Mouse (Mus musculus) liver, postnatal 0 days (tissue): ENCODE data around the gene Kmt5a. TPM values are rescaled to one million over a fixed set of nuclear protein-coding genes. Genes with fewer than 3 reads are reported as not detected.
"Not testable (repeated sequence)": the region's sequence is repeated elsewhere in the genome, so short reads cannot be mapped to it uniquely, and the experiment has no call there.

ENCODE experiments used
- ATAC-seq: fragments of 200-750 bp; cut with Nextera tagmentation; 2 replicates; pipeline ENCODE4 v1.8.0; 2017; ENCODE audit warnings: mild to moderate bottlenecking, moderate library complexity
- DNase-seq: peaks from one replicate; pipeline ENCODE4 v3.0.0-alpha.2; 2016
- H3K27ac ChIP-seq: fragments of 300-500 bp; sonication (generic); 2 replicates; pipeline ENCODE4 v1.5.1; 2014; ENCODE audit warnings: antibody characterized with exemption, moderate library complexity, mild to moderate bottlenecking, low read depth
- H3K27me3 ChIP-seq: fragments of 300-500 bp; sonication (generic); 2 replicates; pipeline ENCODE4 v1.6.1; 2014; ENCODE audit warnings: low read length, control low read depth, mixed read lengths; ENCODE audit not compliant: insufficient read depth
- H3K36me3 ChIP-seq: fragments of 300-500 bp; sonication (generic); replicated peaks from 2 replicates; pipeline ENCODE4 v1.6.1; 2014; ENCODE audit warnings: mild to moderate bottlenecking, control low read depth, low read length, moderate library complexity, mixed read lengths; ENCODE audit not compliant: insufficient read depth
- H3K4me1 ChIP-seq: fragments of 300-500 bp; sonication (generic); 2 replicates; pipeline ENCODE4 v1.6.1; 2014; ENCODE audit warnings: antibody characterized with exemption, mild to moderate bottlenecking, control low read depth; ENCODE audit not compliant: insufficient read depth
- H3K4me2 ChIP-seq: fragments of 300-500 bp; sonication (generic); 2 replicates; pipeline ENCODE4 v1.6.1; 2014; ENCODE audit warnings: low read depth, mild to moderate bottlenecking, low read length, moderate library complexity, mixed read lengths
- H3K4me3 ChIP-seq: fragments of 300-500 bp; sonication (generic); 2 replicates; pipeline ENCODE4 v1.5.1; 2014; ENCODE audit warnings: low read depth, low read length
- H3K9ac ChIP-seq: fragments of 300-500 bp; sonication (generic); replicated peaks from 2 replicates; pipeline ENCODE4 v1.6.1; 2014; ENCODE audit warnings: mild to moderate bottlenecking, moderate library complexity
- H3K9me3 ChIP-seq: fragments of 300-500 bp; sonication (generic); 2 replicates; pipeline ENCODE4 v1.6.1; 2016; ENCODE audit warnings: mild to moderate bottlenecking, control low read depth, low read length, mixed read lengths
- CTCF ChIP-seq: sonication (generic); IDR thresholded peaks from 2 replicates; pipeline ENCODE4 v1.5.1; 2016; ENCODE audit warnings: antibody characterized with exemption, low read depth
- EP300 ChIP-seq: IDR thresholded peaks from 2 replicates; pipeline ENCODE4 v1.6.1; 2016; ENCODE audit warnings: antibody characterized with exemption, low read depth, mild to moderate bottlenecking
- WGBS: fragments of 180-500 bp; shearing (Covaris S2); extraction: QIAGEN DNeasy Blood & Tissue Kit; methylation state at CpG from one replicate; pipeline ENCODE4 v1.1.7; 2014; ENCODE audit not compliant: insufficient replicate concordance; 5-methylcytosine and 5-hydroxymethylcytosine counted together
- polyA plus RNA-seq: library from polyadenylated mRNA; unstranded; fragments of >200 nt; fragmentation: Nextera tagmentation; extraction: Ambion mirVana; gene quantifications from 2 replicates; pipeline ENCODE4 v1.2.1, GENCODE M21; 2015

Kmt5a gene
- polyA plus RNA-seq, 1 experiment from 2014 or later = 26.7 TPM

DNA sequence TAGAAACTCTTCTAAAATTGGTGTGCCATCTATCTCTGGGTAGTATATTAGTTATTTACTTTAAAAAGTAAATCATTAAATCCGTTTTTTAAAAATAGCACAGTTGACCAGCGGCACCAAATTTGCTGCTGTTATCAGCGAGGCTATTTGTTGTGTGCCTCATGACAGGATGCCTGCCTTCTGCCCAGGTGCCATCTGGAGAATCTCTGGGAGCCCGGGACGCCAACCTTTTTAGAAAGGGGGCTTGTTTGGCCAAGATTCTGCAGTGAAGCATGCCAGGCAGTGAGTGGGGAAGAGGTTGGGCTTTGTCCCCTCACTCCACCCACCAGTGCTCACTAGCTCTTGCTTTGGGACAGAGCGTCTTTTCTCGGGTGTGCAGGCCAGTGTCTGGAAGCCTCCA, 10.3 kb downstream of the Kmt5a start:
- peaks cover 79% of the 10 kb centered on the region for H3K36me3 ChIP-seq
- H3K9ac ChIP-seq = 0 out of 2 replicates have a peak overlapping the region, but pooled peaks have one; percentile 1
- H3K4me2 ChIP-seq = peak overlapping the region; percentile 5; the same call in 1 of the 2 replicates
- H3K27me3 ChIP-seq = no peaks in the 10 kb centered on the region
- H3K4me3 ChIP-seq = no peak overlapping the region
- no peak for ATAC-seq
- H3K27ac ChIP-seq = peak overlapping the region; percentile 41
- TF ChIP-seq EP300 (no peak), CTCF (no peak)
- peaks cover 47% of the 10 kb centered on the region for H3K4me1 ChIP-seq
- no peak for DNase-seq
- H3K9me3 ChIP-seq = no peaks in the 10 kb centered on the region
- WGBS = 63% methylated on average over 7 of the region's 7 CpGs

DNA sequence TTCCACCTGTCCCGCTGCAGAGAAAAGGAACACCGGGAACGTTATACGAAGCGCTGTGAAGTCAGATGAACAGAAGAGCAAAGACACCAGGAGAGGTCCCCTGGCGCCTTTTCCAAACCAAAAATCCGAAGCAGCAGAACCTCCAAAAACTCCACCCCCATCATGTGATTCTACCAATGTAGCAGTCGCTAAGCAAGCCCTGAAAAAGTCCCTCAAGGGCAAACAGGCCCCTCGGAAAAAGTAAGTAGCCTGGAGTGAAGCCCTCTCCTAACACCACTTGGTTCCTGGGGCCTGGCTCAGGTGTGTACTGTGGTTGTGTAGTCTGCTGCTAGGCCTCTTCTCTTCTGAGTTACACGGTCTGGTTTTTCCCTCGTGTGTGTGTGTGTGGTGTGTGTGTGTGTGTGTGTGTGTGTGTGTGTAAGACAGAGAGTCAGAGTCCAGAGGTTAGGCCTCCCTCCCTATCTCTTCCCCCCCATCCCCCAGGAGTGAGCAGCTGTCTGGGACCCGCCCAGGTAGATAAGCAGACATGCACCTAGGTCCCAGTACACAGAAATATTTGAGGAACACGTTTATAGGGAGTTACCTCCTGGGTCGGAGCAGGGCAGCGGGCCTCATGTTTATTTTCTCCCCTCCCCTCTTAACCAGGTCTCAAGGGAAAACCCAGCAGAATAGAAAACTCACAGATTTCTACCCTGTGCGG, 11.1 kb downstream of the Kmt5a start:
- H3K9ac ChIP-seq = 0 out of 2 replicates have a peak overlapping the region, but pooled peaks have one; percentile 1
- H3K36me3 ChIP-seq = peaks cover 84% of the 10 kb centered on the region
- H3K27me3 ChIP-seq = no peaks in the 10 kb centered on the region
- no peaks in the 10 kb centered on the region for H3K9me3 ChIP-seq
- H3K4me3 ChIP-seq = no peak overlapping the region
- peak overlapping the region; percentile 46; the same call in 1 of the 2 replicates for H3K27ac ChIP-seq
- 61% methylated on average over 16 of the region's 16 CpGs for WGBS
- peak; percentile 26 for ATAC-seq
- peaks cover 46% of the 10 kb centered on the region for H3K4me1 ChIP-seq
- DNase-seq = peak; percentile 47
- TF ChIP-seq EP300 = peak; percentile 70
- no peak for TF ChIP-seq CTCF
- peak overlapping the region; percentile 15 for H3K4me2 ChIP-seq

DNA sequence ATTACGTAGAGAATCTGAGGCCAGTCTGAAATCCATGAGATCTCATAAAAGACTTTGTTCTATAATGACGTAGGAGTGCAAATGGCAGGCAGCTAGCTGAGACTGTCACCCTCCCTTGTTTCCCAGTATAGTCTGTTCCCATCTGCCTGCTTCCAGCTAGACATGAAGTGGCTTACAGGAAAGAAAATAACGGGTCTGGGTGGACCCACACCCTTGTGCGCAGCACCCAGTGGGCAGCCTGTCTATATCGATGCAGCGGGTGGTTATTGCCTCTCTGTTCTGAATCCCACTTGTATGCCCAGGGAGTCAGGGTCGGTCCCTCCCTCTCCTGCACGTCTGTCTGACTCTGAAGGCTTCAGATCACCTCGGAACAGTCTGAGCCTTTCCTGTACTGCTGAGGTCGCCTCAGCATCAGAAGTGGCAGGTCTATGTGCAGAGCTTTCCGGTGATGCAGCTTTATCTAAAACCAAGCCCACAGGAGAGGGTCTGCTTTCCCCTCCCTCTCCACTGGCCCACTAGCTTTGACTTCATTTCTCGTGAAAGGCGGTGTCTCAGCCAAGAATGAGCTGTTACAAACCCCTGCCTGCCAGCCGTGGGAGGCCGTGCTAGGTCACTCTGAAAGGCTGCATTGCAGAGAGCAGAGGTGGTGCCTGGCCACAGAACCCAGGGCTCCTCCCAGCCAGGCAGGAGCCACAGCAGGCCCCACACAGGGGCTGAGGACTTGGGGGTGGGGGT, 12.9 kb downstream of the Kmt5a start:
- ATAC-seq = no peak
- peaks cover 93% of the 10 kb centered on the region for H3K36me3 ChIP-seq
- DNase-seq = no peak
- TF ChIP-seq CTCF (no peak), EP300 (no peak)
- no peaks in the 10 kb centered on the region for H3K27me3 ChIP-seq
- no peaks in the 10 kb centered on the region for H3K9me3 ChIP-seq
- H3K4me1 ChIP-seq = peaks cover 32% of the 10 kb centered on the region
- H3K4me2 ChIP-seq = no peak overlapping the region
- no peak overlapping the region for H3K9ac ChIP-seq
- no peak overlapping the region for H3K4me3 ChIP-seq
- 82% methylated on average over 15 of the region's 15 CpGs for WGBS
- H3K27ac ChIP-seq = no peak overlapping the region

DNA sequence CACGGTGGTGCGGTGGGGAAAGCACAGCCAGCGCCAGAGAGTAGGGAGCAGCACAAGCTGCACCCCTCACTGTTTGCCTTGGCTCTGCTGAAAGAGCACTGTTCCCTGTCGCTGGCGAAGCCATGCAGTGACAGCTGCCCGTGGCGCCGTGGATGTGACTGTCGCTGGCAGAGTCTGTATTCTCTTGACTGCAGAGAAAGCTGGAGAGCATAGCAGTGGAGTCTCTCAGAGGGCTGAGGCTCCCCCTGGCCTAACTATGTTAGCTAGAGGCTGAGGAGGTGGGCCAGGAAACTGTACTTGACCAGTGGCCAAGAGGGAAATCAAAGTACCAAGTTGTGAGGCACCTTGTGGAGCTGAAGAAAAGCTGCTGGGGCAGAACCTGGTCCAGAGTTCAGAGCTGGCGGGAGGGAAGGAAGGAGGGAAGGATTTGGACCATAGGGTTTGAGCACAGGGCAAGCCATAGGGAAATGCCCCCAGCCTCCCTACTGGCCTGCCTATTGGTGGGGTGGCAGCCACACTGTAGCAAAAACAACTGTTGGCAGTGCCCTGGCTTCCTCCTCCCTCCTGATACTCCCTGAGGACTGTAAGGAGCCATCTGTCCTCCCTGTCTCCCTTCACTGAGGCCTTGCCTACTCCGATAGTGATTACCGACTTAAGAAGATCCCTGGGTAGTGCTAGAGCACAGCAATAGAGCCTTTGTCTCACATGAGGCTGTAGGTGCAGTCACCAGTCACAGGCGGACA, 13.8 kb downstream of the Kmt5a start:
- H3K27ac ChIP-seq = peak overlapping the region; percentile 18; the same call in 1 of the 2 replicates
- no peak overlapping the region for H3K9ac ChIP-seq
- no peaks in the 10 kb centered on the region for H3K9me3 ChIP-seq
- 84% methylated on average over 13 of the region's 13 CpGs for WGBS
- no peak overlapping the region for H3K4me3 ChIP-seq
- H3K36me3 ChIP-seq = peaks cover 91% of the 10 kb centered on the region
- TF ChIP-seq CTCF (no peak), EP300 (no peak)
- H3K4me2 ChIP-seq = no peak overlapping the region
- ATAC-seq (no peak), DNase-seq (no peak)
- no peaks in the 10 kb centered on the region for H3K27me3 ChIP-seq
- H3K4me1 ChIP-seq = peaks cover 28% of the 10 kb centered on the region

GRCm38 (mm10) chr5:124454082-124454419, 14.3 kb downstream of the Kmt5a start:
- no peaks in the 10 kb centered on the region for H3K27me3 ChIP-seq
- WGBS = 83% methylated on average over 1 of the region's 1 CpGs
- H3K9me3 ChIP-seq = no peaks in the 10 kb centered on the region
- H3K4me3 ChIP-seq = no peak overlapping the region
- H3K4me2 ChIP-seq = no peak overlapping the region
- no peak for ATAC-seq
- peaks cover 91% of the 10 kb centered on the region for H3K36me3 ChIP-seq
- no peak for DNase-seq
- peak overlapping the region; percentile 18; the same call in 1 of the 2 replicates for H3K27ac ChIP-seq
- TF ChIP-seq EP300 (no peak), CTCF (no peak)
- peaks cover 23% of the 10 kb centered on the region for H3K4me1 ChIP-seq
- H3K9ac ChIP-seq = no peak overlapping the region

GRCm38 (mm10) chr5:124456762-124457161, 17.0 kb downstream of the Kmt5a start:
- DNase-seq = no peak
- no peak for ATAC-seq
- no peak overlapping the region for H3K4me2 ChIP-seq
- no peak overlapping the region for H3K9ac ChIP-seq
- no peaks in the 10 kb centered on the region for H3K27me3 ChIP-seq
- H3K27ac ChIP-seq = no peak overlapping the region
- 0 out of 2 replicates have a peak, but pooled peaks cover 4% of the 10 kb centered on the region for H3K4me1 ChIP-seq
- H3K9me3 ChIP-seq = no peaks in the 10 kb centered on the region
- TF ChIP-seq CTCF (no peak), EP300 (no peak)
- H3K4me3 ChIP-seq = no peak overlapping the region
- peaks cover 80% of the 10 kb centered on the region for H3K36me3 ChIP-seq
- WGBS = 90% methylated on average over 6 of the region's 6 CpGs

DNA sequence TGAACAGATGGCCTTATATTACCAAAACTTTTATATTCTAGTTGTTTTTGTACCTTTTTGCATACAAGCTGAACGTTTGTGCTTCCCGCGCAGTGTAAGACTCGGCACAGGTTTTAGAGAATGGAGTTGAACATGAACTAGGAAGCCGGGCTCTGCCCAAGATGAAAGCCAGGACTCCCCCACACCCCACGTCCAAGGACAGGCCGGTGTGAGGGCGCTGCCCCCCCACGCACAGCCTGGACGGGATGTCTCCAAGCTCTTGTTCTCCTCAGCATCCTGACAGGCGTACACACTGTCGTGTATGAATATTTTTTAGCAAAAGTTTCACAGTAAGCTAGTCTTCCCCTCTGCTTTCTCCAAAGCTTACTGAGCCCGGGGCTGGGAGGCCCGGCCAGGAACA, 21.2 kb downstream of the Kmt5a start:
- not testable (repeated sequence) for DNase-seq, H3K4me2 ChIP-seq, H3K27me3 ChIP-seq, H3K27ac ChIP-seq, H3K4me1 ChIP-seq, H3K4me3 ChIP-seq, ATAC-seq, H3K9ac ChIP-seq, H3K9me3 ChIP-seq
- H3K36me3 ChIP-seq = peaks cover 64% of the 10 kb centered on the region
- WGBS = 92% methylated on average over 14 of the region's 14 CpGs
